Mouse (Mus musculus) left cerebral cortex, postnatal 14 days (tissue): ENCODE measurements around the gene Rbck1. TPM values are rescaled to one million over a fixed set of nuclear protein-coding genes. Genes with fewer than 3 reads are reported as not detected.
A peak's percentile ranks its signal among the peaks of the same experiment; 100 is the strongest.

Experiments used
- DNase-seq, 2 experiments: peaks; one replicate each; pipeline ENCODE4 v3.0.0; 2021 to 2022; ENCODE audit warnings: low spot score in 2 of 2, mixed read lengths in 1 of 2
- intact Hi-C: fragments of 180-260 bp; cut with DNase I; formaldehyde crosslinking; loops from one replicate; pipeline ENCODE4 v1.15.1; 2025
- total RNA-seq, 2 experiments: library from RNA; stranded (reverse); gene quantifications; 2 replicates each; pipeline ENCODE4 v1.2.3; 2021

The Rbck1 gene
- total RNA-seq, 2 experiments from 2014 or later: 107 to 116 TPM

GRCm38 (mm10) chr2:152346776-152347465, 14.5 kb upstream of the Rbck1 start:
- no peak for DNase-seq
- intact Hi-C loops: no loop called here

GRCm38 (mm10) chr2:152345393-152345792, 12.9 kb upstream of the Rbck1 start:
- intact Hi-C loops: no loop called here
- DNase-seq: no peak

- DNase-seq: no peak
- intact Hi-C loops: no loop called here
Observed at GRCm38 (mm10) chr2:152344909-152345308, 12.5 kb upstream of the Rbck1 start.

GRCm38 (mm10) chr2:152344361-152344760, 11.9 kb upstream of the Rbck1 start:
- no peak for DNase-seq
- intact Hi-C loops: no loop called here

- DNase-seq: peak; percentile 68 to 84
- intact Hi-C loops: no loop called here
Observed at GRCm38 (mm10) chr2:152343329-152344213, 11.1 kb upstream of the Rbck1 start, which contains the start of gene Trib3. Trib3 (minus strand) TSS chr2:152344032.

GRCm38 (mm10) chr2:152339631-152340179, 7.3 kb upstream of the Rbck1 start:
- intact Hi-C loops: no loop called here
- DNase-seq: no peak

- intact Hi-C loops: no loop called here
Observed at GRCm38 (mm10) chr2:152338319-152338718, 5.9 kb upstream of the Rbck1 start.

GRCm38 (mm10) chr2:152337591-152338212, 5.2 kb upstream of the Rbck1 start:
- intact Hi-C loops: no loop called here
- DNase-seq: no peak

More at GRCm38 (mm10) chr2:152338319-152338718, 5.9 kb upstream of the Rbck1 start:
- no peak for DNase-seq

- intact Hi-C loops: no loop called here
- DNase-seq: no peak
Observed at GRCm38 (mm10) chr2:152336856-152337255, 4.4 kb upstream of the Rbck1 start.

GRCm38 (mm10) chr2:152335289-152335820, 2.9 kb upstream of the Rbck1 start:
- intact Hi-C loops: no loop called here
- DNase-seq: no peak

- intact Hi-C loops: no loop called here
- DNase-seq: no peak
Observed at GRCm38 (mm10) chr2:152333345-152334006, 1.0 kb upstream of the Rbck1 start.

GRCm38 (mm10) chr2:152330858-152331423, 1.5 kb downstream of the Rbck1 start:
- no peak for DNase-seq
- intact Hi-C loops: no loop called here

GRCm38 (mm10) chr2:152327980-152328379, 4.5 kb downstream of the Rbck1 start:
- no peak for DNase-seq
- intact Hi-C loops: no loop called here

- no peak for DNase-seq
Observed at GRCm38 (mm10) chr2:152326654-152327053, 5.8 kb downstream of the Rbck1 start.

GRCm38 (mm10) chr2:152326157-152326556, 6.3 kb downstream of the Rbck1 start:
- no peak for DNase-seq
- intact Hi-C loops: no loop called here

More at GRCm38 (mm10) chr2:152326654-152327053, 5.8 kb downstream of the Rbck1 start:
- intact Hi-C loops: no loop called here

GRCm38 (mm10) chr2:152324842-152325241, 7.6 kb downstream of the Rbck1 start:
- DNase-seq: no peak
- intact Hi-C loops: no loop called here

GRCm38 (mm10) chr2:152323971-152324370, 8.5 kb downstream of the Rbck1 start:
- intact Hi-C loops: no loop called here
- no peak for DNase-seq

- intact Hi-C loops: no loop called here
- DNase-seq: no peak
Observed at GRCm38 (mm10) chr2:152322198-152322597, 10.3 kb downstream of the Rbck1 start.

GRCm38 (mm10) chr2:152321558-152321957, 10.9 kb downstream of the Rbck1 start:
- intact Hi-C loops: no loop called here
- no peak for DNase-seq
